Mouse (Mus musculus): ENCODE results near the gene Gm13276. TPM values are rescaled to one million over a fixed set of nuclear protein-coding genes. Genes with fewer than 3 reads are reported as not detected.
"Not testable (repeated sequence)": the region's sequence is repeated elsewhere in the genome, so short reads cannot be mapped to it uniquely, and the experiment has no call there.

Gene Gm13276
- polyA plus RNA-seq (2014; fragmentation: Nextera tagmentation; extraction: Ambion mirVana): not detected in 2 replicates

- H3K27me3 ChIP-seq (ENCODE audit: control insufficient read depth, insufficient read depth, low read length); H3K9ac ChIP-seq (replicated peaks; ENCODE audit: low read length); H3K27ac ChIP-seq (replicated peaks; ENCODE audit: low read depth, low read length); H3K9me3 ChIP-seq (ENCODE audit: control insufficient read depth, low read length); H3K36me3 ChIP-seq (ENCODE audit: control insufficient read depth, insufficient read depth, low read length); H3K4me1 ChIP-seq (ENCODE audit: control insufficient read depth, insufficient read depth, low read length); H3K4me2 ChIP-seq (ENCODE audit: low read length); DNase-seq; H3K4me3 ChIP-seq (replicated peaks; ENCODE audit: low read depth, low read length); ATAC-seq (ENCODE audit: low FRiP score, low TSS enrichment): not testable (repeated sequence)
- WGBS: no CpG with 5 or more reads among the region's 27 CpGs
Observed at GRCm38 (mm10) chr4:88785409-88785808, at the start of gene Gm13276. TSS of gene Gm13276 (plus strand) at chr4:88785709.

- Histone ChIP-seq H3K27ac (replicated peaks; ENCODE audit: low read depth, low read length) (no peak overlapping the region), H3K9me3 (ENCODE audit: control insufficient read depth, low read length) (no peaks in the 10 kb centered on the region), H3K4me2 (ENCODE audit: low read length) (no peak overlapping the region), H3K9ac (replicated peaks; ENCODE audit: low read length) (no peak overlapping the region), H3K4me3 (replicated peaks; ENCODE audit: low read depth, low read length) (no peak overlapping the region), H3K36me3 (ENCODE audit: control insufficient read depth, insufficient read depth, low read length) (no peaks in the 10 kb centered on the region), H3K4me1 (ENCODE audit: control insufficient read depth, insufficient read depth, low read length) (no peaks in the 10 kb centered on the region), H3K27me3 (ENCODE audit: control insufficient read depth, insufficient read depth, low read length) (no peaks in the 10 kb centered on the region)
- DNase-seq (peak; percentile 79), ATAC-seq (ENCODE audit: low FRiP score, low TSS enrichment) (no peak)
- WGBS: 5% methylated on average over 2 of the region's 2 CpGs
Observed at GRCm38 (mm10) chr4:88738480-88738879, 47.0 kb upstream of the Gm13276 start.

GRCm38 (mm10) chr4:88739036-88739435 is 46.5 kb upstream of the Gm13276 start:
- H3K4me1 ChIP-seq (ENCODE audit: control insufficient read depth, insufficient read depth, low read length): no peaks in the 10 kb centered on the region
- H3K27ac ChIP-seq (replicated peaks; ENCODE audit: low read depth, low read length): no peak overlapping the region
- DNase-seq (no peak), ATAC-seq (ENCODE audit: low FRiP score, low TSS enrichment) (no peak)
- no peak overlapping the region for H3K4me3 ChIP-seq (replicated peaks; ENCODE audit: low read depth, low read length)
- no peaks in the 10 kb centered on the region for H3K27me3 ChIP-seq (ENCODE audit: control insufficient read depth, insufficient read depth, low read length)
- H3K9ac ChIP-seq (replicated peaks; ENCODE audit: low read length): no peak overlapping the region
- no peak overlapping the region for H3K4me2 ChIP-seq (ENCODE audit: low read length)
- no peaks in the 10 kb centered on the region for H3K9me3 ChIP-seq (ENCODE audit: control insufficient read depth, low read length)
- no peaks in the 10 kb centered on the region for H3K36me3 ChIP-seq (ENCODE audit: control insufficient read depth, insufficient read depth, low read length)
- 91% methylated on average over 6 of the region's 6 CpGs for WGBS

DNA sequence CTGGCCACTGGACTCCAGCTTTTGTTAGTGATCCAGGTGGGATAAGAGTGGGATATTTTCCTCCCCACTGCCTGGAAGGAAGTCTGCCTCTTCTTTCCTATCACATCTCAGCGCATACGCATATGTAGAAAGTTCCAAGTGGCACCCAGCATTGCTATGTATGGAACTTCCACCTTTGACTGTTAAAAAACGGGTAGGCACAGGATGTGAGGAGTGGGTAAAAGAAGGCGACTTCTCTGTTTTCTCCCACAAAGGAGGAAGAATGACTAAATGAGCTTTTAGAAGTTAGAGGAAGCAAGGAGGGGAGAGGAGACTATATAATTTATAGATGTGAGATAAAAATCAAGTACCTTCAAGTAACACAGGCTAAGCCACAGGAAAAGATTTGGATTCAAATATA is 44.1 kb upstream of the Gm13276 start:
- H3K9me3 ChIP-seq (ENCODE audit: control insufficient read depth, low read length): no peaks in the 10 kb centered on the region
- 94% methylated on average over 4 of the region's 4 CpGs for WGBS
- no peak for DNase-seq
- ATAC-seq (ENCODE audit: low FRiP score, low TSS enrichment): no peak
- no peaks in the 10 kb centered on the region for H3K27me3 ChIP-seq (ENCODE audit: control insufficient read depth, insufficient read depth, low read length)
- H3K36me3 ChIP-seq (ENCODE audit: control insufficient read depth, insufficient read depth, low read length): no peaks in the 10 kb centered on the region
- no peak overlapping the region for H3K4me3 ChIP-seq (replicated peaks; ENCODE audit: low read depth, low read length)
- no peak overlapping the region for H3K4me2 ChIP-seq (ENCODE audit: low read length)
- no peak overlapping the region for H3K27ac ChIP-seq (replicated peaks; ENCODE audit: low read depth, low read length)
- no peak overlapping the region for H3K9ac ChIP-seq (replicated peaks; ENCODE audit: low read length)
- H3K4me1 ChIP-seq (ENCODE audit: control insufficient read depth, insufficient read depth, low read length): no peaks in the 10 kb centered on the region

- Histone ChIP-seq H3K27ac (replicated peaks; ENCODE audit: low read depth, low read length) (no peak overlapping the region), H3K9me3 (ENCODE audit: control insufficient read depth, low read length) (no peaks in the 10 kb centered on the region), H3K4me2 (ENCODE audit: low read length) (no peak overlapping the region), H3K36me3 (ENCODE audit: control insufficient read depth, insufficient read depth, low read length) (no peaks in the 10 kb centered on the region), H3K4me1 (ENCODE audit: control insufficient read depth, insufficient read depth, low read length) (no peaks in the 10 kb centered on the region), H3K4me3 (replicated peaks; ENCODE audit: low read depth, low read length) (no peak overlapping the region), H3K27me3 (ENCODE audit: control insufficient read depth, insufficient read depth, low read length) (no peaks in the 10 kb centered on the region), H3K9ac (replicated peaks; ENCODE audit: low read length) (no peak overlapping the region)
- WGBS: 80% methylated on average over 7 of the region's 7 CpGs
- no peak for ATAC-seq (ENCODE audit: low FRiP score, low TSS enrichment)
- peak; percentile 9 for DNase-seq
Observed at GRCm38 (mm10) chr4:88742771-88743371, 42.6 kb upstream of the Gm13276 start.

DNA sequence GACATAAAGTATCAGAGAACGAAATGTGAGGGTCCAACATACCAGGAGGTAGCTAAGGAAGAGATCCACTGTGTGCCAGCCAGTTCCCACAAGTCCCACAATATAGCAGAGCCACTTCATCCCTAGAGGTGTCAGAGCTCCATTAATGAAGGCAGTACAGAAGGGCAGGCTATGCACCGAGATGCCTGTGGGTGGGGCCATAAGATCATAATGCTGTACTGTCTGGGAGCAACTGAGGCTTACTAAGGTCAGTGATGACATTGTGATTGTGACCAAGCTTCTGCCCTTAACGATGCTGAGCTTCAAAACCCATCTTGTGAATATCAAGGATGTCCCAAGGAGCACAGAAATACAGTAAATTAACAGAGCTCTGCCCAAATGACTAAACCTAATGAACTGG is 41.3 kb upstream of the Gm13276 start:
- H3K27me3 ChIP-seq (ENCODE audit: control insufficient read depth, insufficient read depth, low read length): no peaks in the 10 kb centered on the region
- H3K36me3 ChIP-seq (ENCODE audit: control insufficient read depth, insufficient read depth, low read length): no peaks in the 10 kb centered on the region
- no peaks in the 10 kb centered on the region for H3K4me1 ChIP-seq (ENCODE audit: control insufficient read depth, insufficient read depth, low read length)
- H3K9me3 ChIP-seq (ENCODE audit: control insufficient read depth, low read length): no peaks in the 10 kb centered on the region
- no peak overlapping the region for H3K9ac ChIP-seq (replicated peaks; ENCODE audit: low read length)
- H3K27ac ChIP-seq (replicated peaks; ENCODE audit: low read depth, low read length): no peak overlapping the region
- DNase-seq (no peak), ATAC-seq (ENCODE audit: low FRiP score, low TSS enrichment) (no peak)
- H3K4me3 ChIP-seq (replicated peaks; ENCODE audit: low read depth, low read length): no peak overlapping the region
- WGBS: 81% methylated on average over 3 of the region's 3 CpGs
- H3K4me2 ChIP-seq (ENCODE audit: low read length): no peak overlapping the region

GRCm38 (mm10) chr4:88749926-88750325 is 35.6 kb upstream of the Gm13276 start:
- 66% methylated on average over 6 of the region's 6 CpGs for WGBS
- Histone ChIP-seq H3K27ac (replicated peaks; ENCODE audit: low read depth, low read length) (no peak overlapping the region), H3K27me3 (ENCODE audit: control insufficient read depth, insufficient read depth, low read length) (no peaks in the 10 kb centered on the region), H3K9ac (replicated peaks; ENCODE audit: low read length) (no peak overlapping the region), H3K4me2 (ENCODE audit: low read length) (no peak overlapping the region), H3K9me3 (ENCODE audit: control insufficient read depth, low read length) (no peaks in the 10 kb centered on the region), H3K4me3 (replicated peaks; ENCODE audit: low read depth, low read length) (no peak overlapping the region), H3K4me1 (ENCODE audit: control insufficient read depth, insufficient read depth, low read length) (no peaks in the 10 kb centered on the region), H3K36me3 (ENCODE audit: control insufficient read depth, insufficient read depth, low read length) (no peaks in the 10 kb centered on the region)
- ATAC-seq (ENCODE audit: low FRiP score, low TSS enrichment) (no peak), DNase-seq (no peak)

DNA sequence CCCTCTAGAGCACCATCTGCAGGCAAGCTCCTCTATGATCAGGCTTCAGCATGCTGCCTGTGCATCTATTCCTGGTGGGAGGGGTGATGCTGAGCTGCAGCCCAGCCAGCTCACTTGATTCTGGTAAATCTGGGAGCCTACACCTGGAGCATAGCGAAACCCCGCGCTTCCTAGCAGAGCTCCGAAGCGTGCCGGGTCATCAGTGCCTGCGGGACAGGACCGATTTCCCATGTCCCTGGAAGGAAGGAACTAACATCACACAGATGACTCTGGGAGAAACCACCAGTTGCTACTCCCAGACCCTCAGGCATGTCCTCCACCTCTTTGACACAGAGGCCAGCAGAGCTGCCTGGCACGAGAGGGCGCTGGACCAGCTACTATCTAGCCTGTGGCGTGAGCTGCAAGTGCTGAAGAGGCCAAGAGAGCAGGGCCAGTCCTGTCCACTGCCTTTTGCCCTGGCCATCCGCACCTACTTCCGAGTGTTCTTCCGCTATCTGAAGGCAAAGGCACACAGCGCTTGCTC is 30.6 kb upstream of the Gm13276 start, which contains the start of gene Gm13271:
Gene Gm13271, plus strand, starts transcription at position 51 of the 523 bp plus-strand sequence.
- H3K4me3 ChIP-seq (replicated peaks; ENCODE audit: low read depth, low read length); DNase-seq; H3K9me3 ChIP-seq (ENCODE audit: control insufficient read depth, low read length); H3K27me3 ChIP-seq (ENCODE audit: control insufficient read depth, insufficient read depth, low read length); H3K36me3 ChIP-seq (ENCODE audit: control insufficient read depth, insufficient read depth, low read length); H3K9ac ChIP-seq (replicated peaks; ENCODE audit: low read length); H3K27ac ChIP-seq (replicated peaks; ENCODE audit: low read depth, low read length); H3K4me1 ChIP-seq (ENCODE audit: control insufficient read depth, insufficient read depth, low read length); H3K4me2 ChIP-seq (ENCODE audit: low read length); ATAC-seq (ENCODE audit: low FRiP score, low TSS enrichment): not testable (repeated sequence)
- WGBS: 73% methylated on average over 15 of the region's 15 CpGs
